Comparison of ENCODE assay signal across 10 mouse cellular contexts in the genomic region with DNA sequence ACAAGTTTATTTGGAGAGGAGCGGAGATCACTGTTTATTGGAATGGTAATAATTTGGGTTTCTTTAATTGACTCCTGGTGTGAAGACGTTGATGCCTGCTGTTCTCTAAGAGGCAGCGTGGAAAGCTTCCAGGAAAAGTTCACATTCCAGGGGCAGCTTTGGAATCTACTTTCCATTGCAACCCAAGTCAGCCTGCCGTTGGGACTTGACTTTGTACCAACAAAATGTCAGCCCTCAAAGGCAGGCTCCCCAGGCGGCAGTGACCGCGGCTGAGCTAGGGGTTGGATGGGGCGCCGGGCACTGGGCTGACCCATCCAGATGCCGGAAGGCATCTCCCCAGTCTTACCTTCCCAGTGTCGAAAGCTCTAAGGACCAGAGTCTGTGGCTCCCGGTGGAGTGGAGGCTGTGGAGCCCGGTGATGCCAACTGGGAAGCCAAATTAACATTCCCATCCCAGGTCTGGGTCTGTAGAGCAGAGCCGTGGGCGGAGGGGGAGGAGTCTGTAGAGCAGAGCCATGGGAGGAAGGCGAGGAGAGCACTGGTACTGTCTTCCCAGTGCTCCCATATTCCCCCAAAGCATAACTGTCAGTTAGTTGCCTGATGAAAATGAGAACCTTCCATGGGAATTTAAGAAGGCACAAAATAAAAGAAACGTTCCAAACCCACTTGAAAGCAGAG. TPM values are rescaled to one million over a fixed set of nuclear protein-coding genes. Genes with fewer than 3 reads are reported as not detected.
A peak's percentile ranks its signal among the peaks of the same experiment; 100 is the strongest.
DNase-seq lines count a peak whose midpoint lies in the region; ATAC-seq lines count a peak whose summit lies in the region.
"Had no signal": no experiment of that assay in that cellular context is flagged by ENCODE, and none has a peak within 500 bp of the region (broad histone marks: within the 10 kb centered on the region; RNA-seq: fewer than 3 reads in every experiment).

No protein-coding gene starts in this region.

- no peaks in the 10 kb centered on the region for H3K9me3 ChIP-seq in heart, embryonic 12.5 days (replicated peaks)
- H3K9me3 ChIP-seq: stomach, embryonic 15.5 days had no signal

- no peak overlapping the region for H3K27ac ChIP-seq in heart, embryonic 12.5 days (ENCODE audit: poor library complexity, severe bottlenecking)
- H3K27ac ChIP-seq: stomach, embryonic 15.5 days had no signal

- WGBS in heart, embryonic 12.5 days, result 26% methylated on average over 17 of the region's 17 CpGs

- H3K4me1 ChIP-seq in heart, embryonic 12.5 days (replicated peaks), result peaks cover 4% of the 10 kb centered on the region; the same call in 1 of the 2 replicates
- H3K4me1 ChIP-seq: stomach, embryonic 15.5 days had no signal

- 0 out of 2 replicates have a peak, but pooled peaks cover 7% of the 10 kb centered on the region for H3K27me3 ChIP-seq in heart, embryonic 12.5 days (replicated peaks)
- H3K27me3 ChIP-seq: stomach, embryonic 15.5 days had no signal

- no peak for ATAC-seq in heart, embryonic 12.5 days (ENCODE audit: insufficient number of reproducible peaks, low FRiP score)

- H3K4me3 ChIP-seq in heart, embryonic 12.5 days, result no peak overlapping the region
- H3K4me3 ChIP-seq: stomach, embryonic 15.5 days had no signal

- no peaks in the 10 kb centered on the region for H3K36me3 ChIP-seq in heart, embryonic 12.5 days
- H3K36me3 ChIP-seq: stomach, embryonic 15.5 days had no signal

- peak overlapping the region; percentile 32 for H3K4me2 ChIP-seq in heart, embryonic 12.5 days
- H3K4me2 ChIP-seq: stomach, embryonic 15.5 days had no signal

- no peak overlapping the region for H3K9ac ChIP-seq in heart, embryonic 12.5 days
- H3K9ac ChIP-seq: stomach, embryonic 15.5 days had no signal

- DNase-seq in urinary bladder, postnatal 14 days (ENCODE audit: low spot score), result peak; percentile 28
- DNase-seq in urinary bladder, postnatal 10 days (ENCODE audit: low spot score), result no peak
- peak; percentile 20 to 37 for DNase-seq in kidney, postnatal 4 days
- DNase-seq in c-Kit-positive CD71-positive TER-119-positive erythroid progenitor cells, embryonic 14.5 days (ENCODE audit: low spot score), result no peak
- no peak for DNase-seq in cerebellum, adult 11 months
- no peak for DNase-seq in cerebellum, adult 11-12 months
- no peak for DNase-seq in layer of hippocampus, adult 9-10 months (ENCODE audit: low spot score)

RNA-seq across cellular contexts. Expression of a gene that starts 7.5 kb away (rescaled TPM):
- polyA plus RNA-seq in heart, embryonic 12.5 days (2016; fragmentation: Nextera tagmentation; extraction: Ambion mirVana), result 0.15 TPM in 1 of 2 replicates, not detected in the other
- polyA plus RNA-seq: liver, embryonic 16.5 days had no signal

RNA-seq across cellular contexts. Expression of a gene that starts 26.4 kb away (rescaled TPM):
- 5.5 and 6.2 TPM in 2 replicates for polyA plus RNA-seq in heart, embryonic 12.5 days (2016; fragmentation: Nextera tagmentation; extraction: Ambion mirVana)

Comparison
In these comparisons a context has a peak if more than half of its experiments do, and no peak if none do; other contexts are left out.
1. DNase-seq: peak in urinary bladder, postnatal 14 days (single experiment) and kidney, postnatal 4 days (2 of 2); none in urinary bladder, postnatal 10 days (single experiment), c-Kit-positive CD71-positive TER-119-positive erythroid progenitor cells, embryonic 14.5 days (single experiment), cerebellum, adult 11 months (single experiment), cerebellum, adult 11-12 months (single experiment) and layer of hippocampus, adult 9-10 months (single experiment).